Mouse (Mus musculus) spleen, adult 2 months (tissue): ENCODE measurements around the gene Sh3bgrl. TPM values are rescaled to one million over a fixed set of nuclear protein-coding genes. Genes with fewer than 3 reads are reported as not detected.

ENCODE experiments used
- DNase-seq, 2 experiments: peaks; one replicate each; pipeline versions ENCODE4 v3.0.0 to v3.0.0-alpha.2; 2012 to 2021; ENCODE audit warnings: low spot score in 2 of 2, low read depth in 1 of 2
- H3K27ac ChIP-seq: fragments of 200-500 bp; 2 replicates; pipeline ENCODE4 v1.5.1; 2012; ENCODE audit warnings: low read length, inconsistent platforms; ENCODE audit not compliant: insufficient read depth
- H3K27me3 ChIP-seq: fragments of 200-500 bp; 2 replicates; pipeline ENCODE4 v1.6.1; 2012; ENCODE audit warnings: mild to moderate bottlenecking, moderate library complexity, low read length, inconsistent platforms; ENCODE audit not compliant: control insufficient read depth, insufficient read depth
- H3K36me3 ChIP-seq: fragments of 200-500 bp; 2 replicates; pipeline ENCODE4 v1.6.1; 2012; ENCODE audit warnings: mild to moderate bottlenecking, low read length, inconsistent platforms; ENCODE audit not compliant: control insufficient read depth, insufficient read depth
- H3K4me1 ChIP-seq: fragments of 200-500 bp; 2 replicates; pipeline ENCODE4 v1.6.1; 2011; ENCODE audit warnings: inconsistent platforms; ENCODE audit not compliant: control insufficient read depth, insufficient read depth, insufficient read length
- H3K4me3 ChIP-seq: fragments of 200-500 bp; 2 replicates; pipeline ENCODE4 v1.5.1; 2011; ENCODE audit warnings: mild to moderate bottlenecking, inconsistent platforms; ENCODE audit not compliant: insufficient read depth, insufficient read length; ENCODE audit errors: extremely low read depth
- CTCF ChIP-seq: fragments of 200-500 bp; IDR thresholded peaks from 2 replicates; pipeline ENCODE4 v1.5.1; 2011; ENCODE audit warnings: mild to moderate bottlenecking, inconsistent platforms; ENCODE audit not compliant: insufficient read depth, insufficient read length, insufficient replicate concordance; ENCODE audit errors: extremely low read depth
- POLR2A ChIP-seq: fragments of 200-500 bp; IDR thresholded peaks from 2 replicates; pipeline ENCODE4 v1.6.1; 2011; ENCODE audit warnings: low read depth, low read length, inconsistent platforms
- WGBS: fragments of 180-500 bp; shearing (Covaris S2); methylation state at CpG from one replicate; pipeline ENCODE4 v1.1.7; 2018; 5-methylcytosine and 5-hydroxymethylcytosine counted together
- polyA plus RNA-seq: library from polyadenylated mRNA; depleted of rRNA; stranded (reverse); fragments of >200 nt; gene quantifications from 2 replicates; pipeline ENCODE4 v1.2.3, GENCODE M21; 2012

The Sh3bgrl gene
- polyA plus RNA-seq, 1 experiment, result 4.1 TPM

DNA sequence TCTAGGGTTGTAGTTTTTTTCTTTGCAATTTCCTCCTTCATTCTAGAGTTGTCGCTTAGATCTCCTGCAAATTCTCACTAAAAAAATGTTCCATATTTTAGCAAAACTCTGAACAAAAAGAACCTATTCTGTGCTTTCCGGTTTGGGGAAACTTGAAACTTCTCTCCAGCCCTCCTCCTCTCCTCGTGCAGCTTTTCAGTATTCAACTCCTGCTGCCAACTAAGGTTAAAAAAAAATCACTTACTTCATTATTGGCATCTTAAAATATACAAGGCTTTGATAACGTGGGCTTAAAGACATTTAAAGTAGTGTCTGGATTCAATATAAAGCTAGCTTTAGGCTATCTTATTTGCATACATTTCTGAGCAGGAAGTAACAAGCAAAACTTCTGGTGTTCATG, 365 bp upstream of the Sh3bgrl start:
- WGBS, result 18% methylated on average over 4 of the region's 4 CpGs
- H3K27me3 ChIP-seq, result no peaks in the 10 kb centered on the region
- H3K4me3 ChIP-seq, result 0 out of 2 replicates have a peak overlapping the region, but pooled peaks have one; percentile 85
- no peaks in the 10 kb centered on the region for H3K36me3 ChIP-seq
- H3K27ac ChIP-seq, result no peak overlapping the region
- H3K4me1 ChIP-seq, result no peaks in the 10 kb centered on the region
- DNase-seq, result no peak
- TF ChIP-seq CTCF (no peak), POLR2A (no peak)

GRCm38 (mm10) chrX:109098511-109098910, 3.3 kb downstream of the Sh3bgrl start:
- Histone ChIP-seq H3K36me3 (no peaks in the 10 kb centered on the region), H3K4me3 (no peak overlapping the region), H3K4me1 (peaks cover 3% of the 10 kb centered on the region), H3K27ac (no peak overlapping the region), H3K27me3 (no peaks in the 10 kb centered on the region)
- TF ChIP-seq POLR2A (no peak), CTCF (no peak)
- WGBS, result 80% methylated on average over 1 of the region's 1 CpGs
- no peak for DNase-seq

- no peaks in the 10 kb centered on the region for H3K27me3 ChIP-seq
- TF ChIP-seq CTCF (no peak), POLR2A (no peak)
- 80% methylated on average over 2 of the region's 2 CpGs for WGBS
- DNase-seq, result no peak
- no peaks in the 10 kb centered on the region for H3K36me3 ChIP-seq
- H3K27ac ChIP-seq, result no peak overlapping the region
- H3K4me3 ChIP-seq, result no peak overlapping the region
- peaks cover 3% of the 10 kb centered on the region for H3K4me1 ChIP-seq
Observed at GRCm38 (mm10) chrX:109100441-109100840, 5.3 kb downstream of the Sh3bgrl start.

GRCm38 (mm10) chrX:109108117-109108805, 13.1 kb downstream of the Sh3bgrl start:
- no peaks in the 10 kb centered on the region for H3K27me3 ChIP-seq
- no peak overlapping the region for H3K4me3 ChIP-seq
- no peaks in the 10 kb centered on the region for H3K36me3 ChIP-seq
- DNase-seq, result no peak
- no peak overlapping the region for H3K27ac ChIP-seq
- TF ChIP-seq POLR2A, result no peak
- no peak for TF ChIP-seq CTCF
- 10% methylated on average over 1 of the region's 1 CpGs for whole genome bisulfite sequencing
- peaks cover under 1% of the 10 kb centered on the region for H3K4me1 ChIP-seq

DNA sequence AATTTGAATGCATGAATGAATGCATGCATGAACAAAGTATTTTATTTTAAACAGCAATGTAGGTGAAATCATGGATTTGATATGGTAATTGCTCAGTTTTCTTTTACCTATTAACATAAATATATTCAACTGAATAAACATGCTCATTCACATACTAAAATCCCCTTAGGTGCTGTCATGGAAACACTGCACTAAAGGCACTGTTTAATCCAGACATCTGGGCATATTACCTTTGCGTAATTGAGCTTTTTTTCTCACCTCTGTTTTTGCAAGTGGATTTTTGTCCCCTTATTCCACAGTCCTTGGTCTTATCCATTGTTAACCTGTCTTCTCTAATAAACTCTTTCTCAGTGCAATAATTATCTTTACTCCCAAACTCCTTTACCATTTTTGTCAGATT, 17.7 kb downstream of the Sh3bgrl start:
- Histone ChIP-seq H3K27me3 (no peaks in the 10 kb centered on the region), H3K27ac (no peak overlapping the region), H3K36me3 (no peaks in the 10 kb centered on the region), H3K4me3 (no peak overlapping the region), H3K4me1 (peaks cover 2% of the 10 kb centered on the region; the same call in 1 of the 2 replicates)
- WGBS, result 92% methylated on average over 1 of the region's 1 CpGs
- TF ChIP-seq POLR2A, result no peak
- no peak for TF ChIP-seq CTCF
- DNase-seq, result no peak

- 41% methylated on average over 7 of the region's 7 CpGs for whole genome bisulfite sequencing
Observed at GRCm38 (mm10) chrX:109113401-109114280, 18.5 kb downstream of the Sh3bgrl start.

More at GRCm38 (mm10) chrX:109113401-109114280, 18.5 kb downstream of the Sh3bgrl start:
- peak overlapping the region; percentile 41; the same call in 1 of the 2 replicates for H3K27ac ChIP-seq
- no peaks in the 10 kb centered on the region for H3K36me3 ChIP-seq
- peaks cover 2% of the 10 kb centered on the region; the same call in 1 of the 2 replicates for H3K4me1 ChIP-seq
- no peak for DNase-seq
- no peaks in the 10 kb centered on the region for H3K27me3 ChIP-seq
- TF ChIP-seq CTCF, result no peak
- TF ChIP-seq POLR2A, result no peak
- H3K4me3 ChIP-seq, result no peak overlapping the region
